Mouse (Mus musculus) monocyte, adult 2 months (primary cell): ENCODE results near the gene Clca3a1.

ENCODE experiments used
- DNase-seq, 2 experiments: peaks; one replicate each; pipeline ENCODE4 v3.0.0; 2022; ENCODE audit warnings: low spot score in 2 of 2, low read depth in 1 of 2

Clca3a1 gene

GRCm38 (mm10) chr3:144681542-144681941 lies 79.2 kb downstream of the Clca3a1 start:
- DNase-seq: no peak

GRCm38 (mm10) chr3:144679701-144680159 lies 81.0 kb downstream of the Clca3a1 start:
- DNase-seq: no peak
